Mouse (Mus musculus) olfactory bulb, adult 2 months (tissue): ENCODE results near the gene E330021D16Rik.
"Not testable (repeated sequence)": the region's sequence is repeated elsewhere in the genome, so short reads cannot be mapped to it uniquely, and the experiment has no call there.

Experiments
- CTCF ChIP-seq: fragments of 200-500 bp; IDR thresholded peaks from 2 replicates; pipeline ENCODE4 v1.5.1; 2012; ENCODE audit warnings: low read depth, mild to moderate bottlenecking, low read length, moderate library complexity; ENCODE audit not compliant: insufficient read depth
- POLR2A ChIP-seq: fragments of 200-500 bp; IDR thresholded peaks from 2 replicates; pipeline ENCODE4 v1.6.1; 2012; ENCODE audit warnings: mild to moderate bottlenecking, low read depth, low read length, moderate library complexity; ENCODE audit not compliant: insufficient read depth

DNA sequence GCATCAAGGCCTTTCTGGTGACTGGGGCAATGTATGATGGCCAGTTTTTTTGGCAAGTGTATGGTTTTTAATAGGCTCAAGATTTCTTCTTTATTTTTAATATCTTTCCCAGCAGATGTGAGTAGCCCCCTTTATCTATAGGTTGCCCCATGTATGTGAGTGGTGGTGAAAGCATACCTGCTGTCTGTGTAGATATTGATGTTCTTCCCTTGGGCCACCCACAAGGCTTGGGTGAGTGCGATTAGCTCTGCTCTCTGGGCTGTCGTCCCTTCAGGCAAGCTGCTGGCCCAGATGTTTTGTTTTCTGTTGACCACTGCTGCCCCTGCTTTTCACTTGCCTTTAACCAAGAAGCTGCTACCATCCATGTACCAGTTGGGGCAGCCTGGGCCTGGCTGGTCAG, 23.8 kb upstream of the E330021D16Rik start:
- TF ChIP-seq POLR2A, CTCF: not testable (repeated sequence)
